9 mouse cellular contexts compared by ENCODE assay signal in the genomic region with DNA sequence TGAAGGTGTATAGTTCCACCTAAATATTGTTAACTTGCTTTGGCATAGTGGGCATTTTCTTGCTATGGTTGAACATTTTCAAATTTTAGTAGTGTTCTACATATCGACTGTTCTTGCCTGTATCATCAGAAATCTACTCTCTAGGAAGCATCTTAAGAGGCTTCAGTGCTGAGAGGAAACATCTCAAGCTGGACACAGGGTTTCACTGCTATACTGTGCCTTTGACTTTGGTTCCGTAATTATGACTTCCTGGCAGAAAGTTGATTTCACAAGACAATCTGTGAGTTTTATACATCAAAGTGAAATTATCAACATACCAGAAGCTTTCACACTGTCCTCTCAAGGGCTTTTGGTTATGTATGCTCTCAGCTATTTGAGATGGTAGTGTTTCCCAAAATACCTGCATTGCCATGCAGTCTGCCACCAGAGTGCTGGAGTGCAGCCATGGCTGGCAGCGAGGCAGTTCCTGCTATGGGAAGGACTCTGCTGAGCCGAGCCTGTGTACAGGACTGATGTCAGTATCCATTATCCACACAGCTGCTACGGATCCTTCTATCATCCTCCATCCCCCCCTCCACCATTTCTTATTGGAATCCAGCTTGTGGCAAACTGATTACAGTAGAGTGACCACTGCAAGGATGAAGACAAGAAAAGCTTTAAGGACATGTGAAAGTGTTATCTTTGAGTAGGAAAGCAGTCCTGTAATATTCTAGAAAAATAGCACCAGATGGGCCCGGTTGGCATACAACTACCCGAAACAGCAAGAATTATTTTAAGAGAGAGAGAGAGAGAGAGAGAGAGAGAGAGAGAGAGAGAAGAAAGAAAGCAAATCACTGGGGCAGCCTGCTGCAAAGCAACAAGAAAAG.
A peak's percentile ranks its signal among the peaks of the same experiment; 100 is the strongest.
DNase-seq lines count a peak whose midpoint lies in the region; TF ChIP-seq lines count a peak whose summit lies in the region.
"Had no signal": no experiment of that assay in that cellular context is flagged by ENCODE, and none has a peak within 500 bp of the region (broad histone marks: within the 10 kb centered on the region; RNA-seq: fewer than 3 reads in every experiment).

No protein-coding gene starts in this region.

- no peak for TF ChIP-seq CTCF in kidney, adult 2 months (conservative IDR thresholded peaks at IDR 0.05; ENCODE audit: insufficient read depth, insufficient read length, low read depth, low read length)

- H3K27ac ChIP-seq in heart, embryonic 10.5 days = no peak overlapping the region
- no peak overlapping the region for H3K27ac ChIP-seq in kidney, adult 2 months (ENCODE audit: insufficient read depth, low read depth, low read length)

- H3K4me3 ChIP-seq in heart, embryonic 10.5 days = no peak overlapping the region
- H3K4me3 ChIP-seq in kidney, adult 2 months (ENCODE audit: insufficient read depth, low read depth, low read length) = no peak overlapping the region
- H3K4me3 ChIP-seq: erythroblast, embryonic 14.5 days had no signal

- 73% methylated on average over 7 of the region's 7 CpGs for WGBS in heart, embryonic 10.5 days
- WGBS in kidney, adult 2 months = 76% methylated on average over 7 of the region's 7 CpGs

- DNase-seq in heart, adult 11 months = peak; percentile 88
- DNase-seq in heart, embryonic 10.5 days (ENCODE audit: low spot score) = no peak
- DNase-seq in frontal cortex, postnatal 36 days (ENCODE audit: low spot score in 2 of 2) = peak; percentile 71 to 86
- DNase-seq in layer of hippocampus, adult 9-10 months (ENCODE audit: low spot score) = peak; percentile 26
- peak; percentile 66 for DNase-seq in right cerebral cortex, postnatal 14 days
- DNase-seq in yolk sac, embryonic 10.5 days (ENCODE audit: low spot score) = no peak
- no peak for DNase-seq in embryo, embryonic 11 days
- DNase-seq in kidney, adult 2 months = no peak

- no peak for TF ChIP-seq POLR2A in kidney, adult 2 months (IDR thresholded peaks at IDR 0.05; ENCODE audit: low read depth, low read length)

- H3K9me3 ChIP-seq in heart, embryonic 10.5 days = no peaks in the 10 kb centered on the region

- no peaks in the 10 kb centered on the region for H3K27me3 ChIP-seq in heart, embryonic 10.5 days (ENCODE audit: insufficient read depth, poor library complexity, severe bottlenecking)
- H3K27me3 ChIP-seq in kidney, adult 2 months (replicated peaks; ENCODE audit: control insufficient read depth, insufficient read depth, low read length) = no peaks in the 10 kb centered on the region

- no peaks in the 10 kb centered on the region for H3K36me3 ChIP-seq in heart, embryonic 10.5 days
- no peaks in the 10 kb centered on the region for H3K36me3 ChIP-seq in kidney, adult 2 months (ENCODE audit: control insufficient read depth, insufficient read depth, low read length)

- H3K4me1 ChIP-seq in heart, embryonic 10.5 days = no peaks in the 10 kb centered on the region
- H3K4me1 ChIP-seq in kidney, adult 2 months (ENCODE audit: control insufficient read depth, insufficient read depth, low read length) = no peaks in the 10 kb centered on the region

Comparison
In these comparisons a context has a peak if more than half of its experiments do, and no peak if none do; other contexts are left out.
1. DNase-seq: peak in heart, adult 11 months (single experiment), frontal cortex, postnatal 36 days (2 of 2), layer of hippocampus, adult 9-10 months (single experiment) and right cerebral cortex, postnatal 14 days (single experiment); none in heart, embryonic 10.5 days (single experiment), yolk sac, embryonic 10.5 days (single experiment), embryo, embryonic 11 days (single experiment) and kidney, adult 2 months (single experiment).